Mouse (Mus musculus) MEL (cell line): ENCODE data around the gene Fbxw4. TPM values are rescaled to one million over a fixed set of nuclear protein-coding genes. Genes with fewer than 3 reads are reported as not detected.

Experiments used
- DNase-seq: peaks from one replicate; pipeline ENCODE4 v3.0.0; 2011; ENCODE audit warnings: low read depth, low spot score
- H3K27ac ChIP-seq: 2 replicates; pipeline ENCODE4 v1.5.1; 2012; ENCODE audit warnings: low read depth, mild to moderate bottlenecking, control low read depth, low read length, moderate library complexity; ENCODE audit not compliant: control insufficient read depth
- H3K27me3 ChIP-seq, 2 experiments: fragments of 150-350 bp in 1 of 2; sonication (generic) in 1 of 2; 2 replicates each; pipeline ENCODE4 v1.6.1; 2012; ENCODE audit warnings: low read length in 2 of 2, mild to moderate bottlenecking in 2 of 2, improper control_type of control experiment in 1 of 2, moderate library complexity in 1 of 2; ENCODE audit not compliant: insufficient read depth in 2 of 2, control insufficient read depth in 1 of 2
- H3K36me3 ChIP-seq, 2 experiments: 2 replicates each; pipeline ENCODE4 v1.6.1; 2012 to 2014; ENCODE audit warnings: low read length in 2 of 2, improper control_type of control experiment in 1 of 2, inconsistent platforms in 1 of 2, mild to moderate bottlenecking in 1 of 2; ENCODE audit not compliant: insufficient read depth in 2 of 2, control insufficient read depth in 1 of 2
- H3K4me1 ChIP-seq, 2 experiments: fragments of 150-350 bp in 1 of 2; sonication (generic) in 1 of 2; 2 replicates each; pipeline ENCODE4 v1.6.1; 2012; ENCODE audit warnings: low read length in 2 of 2, improper control_type of control experiment in 1 of 2, mild to moderate bottlenecking in 1 of 2; ENCODE audit not compliant: insufficient read depth in 2 of 2, control insufficient read depth in 1 of 2
- H3K4me3 ChIP-seq, 2 experiments: fragments of 150-350 bp in 1 of 2; sonication (generic) in 1 of 2; 2 replicates each; pipeline ENCODE4 v1.5.1; 2012; ENCODE audit warnings: low read depth in 2 of 2, low read length in 2 of 2, mild to moderate bottlenecking in 2 of 2, moderate library complexity in 2 of 2, control low read depth in 1 of 2, improper control_type of control experiment in 1 of 2; ENCODE audit not compliant: control insufficient read depth in 1 of 2, insufficient read depth in 1 of 2
- H3K79me2 ChIP-seq: 2 replicates; pipeline ENCODE4 v1.6.1; 2012; ENCODE audit warnings: mild to moderate bottlenecking, low read length, moderate library complexity; ENCODE audit not compliant: control insufficient read depth, poor library complexity, insufficient read depth
- H3K9ac ChIP-seq: 2 replicates; pipeline ENCODE4 v1.6.1; 2012; ENCODE audit warnings: low read depth, mild to moderate bottlenecking, control low read depth, low read length, moderate library complexity; ENCODE audit not compliant: control insufficient read depth, poor library complexity, severe bottlenecking
- H3K9me3 ChIP-seq: fragments of 150-350 bp; sonication (generic); replicated peaks from 2 replicates; pipeline ENCODE4 v1.6.1; 2012; ENCODE audit warnings: mild to moderate bottlenecking, low read length, improper control_type of control experiment, moderate library complexity; ENCODE audit not compliant: insufficient read depth
- BHLHE40 ChIP-seq: IDR thresholded peaks from 2 replicates; pipeline ENCODE4 v1.6.1; 2012; ENCODE audit warnings: low read depth, mild to moderate bottlenecking, inconsistent platforms, low read length, improper control_type of control experiment, borderline replicate concordance
- CHD1 ChIP-seq: IDR thresholded peaks from 2 replicates; pipeline ENCODE4 v1.6.1; 2012; ENCODE audit warnings: low read depth, mild to moderate bottlenecking, inconsistent platforms, low read length, improper control_type of control experiment
- CHD2 ChIP-seq: IDR thresholded peaks from 2 replicates; pipeline ENCODE4 v1.6.1; 2011; ENCODE audit warnings: low read length, improper control_type of control experiment
- CTCF ChIP-seq, 3 experiments: IDR thresholded peaks in 2 of 3; conservative IDR thresholded peaks in 1 of 3; 2 replicates each; pipeline ENCODE4 v1.5.1; 2011 to 2012; ENCODE audit warnings: low read length in 3 of 3, low read depth in 2 of 3, mild to moderate bottlenecking in 2 of 3, improper control_type of control experiment in 1 of 3, inconsistent platforms in 1 of 3, mixed read lengths in 1 of 3, moderate library complexity in 1 of 3; ENCODE audit not compliant: control insufficient read depth in 1 of 3, insufficient read depth in 1 of 3, poor library complexity in 1 of 3, severe bottlenecking in 1 of 3
- E2F4 ChIP-seq: IDR thresholded peaks from 2 replicates; pipeline ENCODE4 v1.6.1; 2011; ENCODE audit warnings: low read depth, low read length, improper control_type of control experiment, borderline replicate concordance
- ELF1 ChIP-seq: IDR thresholded peaks from 2 replicates; pipeline ENCODE4 v1.6.1; 2014; ENCODE audit warnings: low read depth, mild to moderate bottlenecking, inconsistent platforms, low read length, improper control_type of control experiment, moderate library complexity
- EP300 ChIP-seq, 2 experiments: IDR thresholded peaks; 2 replicates each; pipeline ENCODE4 v1.6.1; 2011; ENCODE audit warnings: improper control_type of control experiment in 2 of 2, low read length in 2 of 2, low read depth in 1 of 2, mild to moderate bottlenecking in 1 of 2
- ETS1 ChIP-seq: IDR thresholded peaks from 2 replicates; pipeline ENCODE4 v1.6.1; 2012; ENCODE audit warnings: low read depth, mild to moderate bottlenecking, inconsistent platforms, low read length, improper control_type of control experiment, moderate library complexity
- GABPA ChIP-seq: IDR thresholded peaks from 2 replicates; pipeline ENCODE4 v1.6.1; 2012; ENCODE audit warnings: low read depth, mild to moderate bottlenecking, inconsistent platforms, low read length, improper control_type of control experiment, moderate library complexity
- KAT2A ChIP-seq: conservative IDR thresholded peaks from 2 replicates; pipeline ENCODE4 v1.6.1; 2012; ENCODE audit warnings: low read depth, low read length, improper control_type of control experiment, inconsistent platforms
- MAFK ChIP-seq: IDR thresholded peaks from 2 replicates; pipeline ENCODE4 v1.6.1; 2011; ENCODE audit warnings: low read depth, mild to moderate bottlenecking, low read length, improper control_type of control experiment, borderline replicate concordance
- MAX ChIP-seq: IDR thresholded peaks from 2 replicates; pipeline ENCODE4 v1.6.1; 2011; ENCODE audit warnings: low read length, improper control_type of control experiment
- MAZ ChIP-seq: IDR thresholded peaks from 2 replicates; pipeline ENCODE4 v1.6.1; 2012; ENCODE audit warnings: low read depth, mild to moderate bottlenecking, inconsistent platforms, low read length, improper control_type of control experiment
- MEF2A ChIP-seq: IDR thresholded peaks from 2 replicates; pipeline ENCODE4 v1.6.1; 2014; ENCODE audit warnings: low read depth, mild to moderate bottlenecking, inconsistent platforms, low read length, improper control_type of control experiment; ENCODE audit not compliant: poor library complexity, insufficient replicate concordance, severe bottlenecking; ENCODE audit errors: extremely low read depth
- MYC ChIP-seq: IDR thresholded peaks from 2 replicates; pipeline ENCODE4 v1.6.1; 2011; ENCODE audit warnings: low read depth, mild to moderate bottlenecking, low read length, improper control_type of control experiment, moderate library complexity
- NELFE ChIP-seq: IDR thresholded peaks from 2 replicates; pipeline ENCODE4 v1.6.1; 2011; ENCODE audit warnings: low read depth, low read length, improper control_type of control experiment
- NRF1 ChIP-seq: IDR thresholded peaks from 2 replicates; pipeline ENCODE4 v1.6.1; 2014; ENCODE audit warnings: low read depth, mild to moderate bottlenecking, inconsistent platforms, low read length, improper control_type of control experiment, moderate library complexity; ENCODE audit not compliant: poor library complexity, insufficient read depth, severe bottlenecking
- POLR2A ChIP-seq, 2 experiments: IDR thresholded peaks; 2 replicates each; pipeline ENCODE4 v1.6.1; 2011 to 2012; ENCODE audit warnings: low read length in 2 of 2, mild to moderate bottlenecking in 2 of 2, control low read depth in 1 of 2, improper control_type of control experiment in 1 of 2, low read depth in 1 of 2, moderate library complexity in 1 of 2; ENCODE audit not compliant: control insufficient read depth in 1 of 2, insufficient read depth in 1 of 2, poor library complexity in 1 of 2
- POLR2AphosphoS2 ChIP-seq: IDR thresholded peaks from 2 replicates; pipeline ENCODE4 v1.6.1; 2011; ENCODE audit warnings: low read length, improper control_type of control experiment
- POLR2AphosphoS5 ChIP-seq: IDR thresholded peaks from 2 replicates; pipeline ENCODE4 v1.6.1; 2012; ENCODE audit warnings: low read depth, borderline replicate concordance, mild to moderate bottlenecking, inconsistent platforms, low read length, moderate library complexity, mixed read lengths
- RCOR1 ChIP-seq: IDR thresholded peaks from 2 replicates; pipeline ENCODE4 v1.6.1; 2012; ENCODE audit warnings: low read depth, mild to moderate bottlenecking, inconsistent platforms, low read length, improper control_type of control experiment
- SIN3A ChIP-seq: IDR thresholded peaks from 2 replicates; pipeline ENCODE4 v1.6.1; 2012; ENCODE audit warnings: low read length, improper control_type of control experiment, inconsistent platforms
- SMC3 ChIP-seq: IDR thresholded peaks from 2 replicates; pipeline ENCODE4 v1.6.1; 2011; ENCODE audit warnings: low read depth, low read length, improper control_type of control experiment
- TAL1 ChIP-seq: IDR thresholded peaks from 2 replicates; pipeline ENCODE4 v1.6.1; 2012; ENCODE audit warnings: mild to moderate bottlenecking, inconsistent platforms, low read length, moderate library complexity, mixed read lengths
- TBP ChIP-seq: IDR thresholded peaks from 2 replicates; pipeline ENCODE4 v1.8.0; 2011; ENCODE audit warnings: low read depth, low read length, improper control_type of control experiment
- TCF12 ChIP-seq: IDR thresholded peaks from 2 replicates; pipeline ENCODE4 v1.6.1; 2014; ENCODE audit warnings: low read depth, mild to moderate bottlenecking, inconsistent platforms, low read length, improper control_type of control experiment, moderate library complexity
- UBTF ChIP-seq: IDR thresholded peaks from 2 replicates; pipeline ENCODE4 v1.6.1; 2012; ENCODE audit warnings: low read depth, mild to moderate bottlenecking, inconsistent platforms, low read length, improper control_type of control experiment, moderate library complexity, borderline replicate concordance; ENCODE audit not compliant: insufficient read depth
- USF1 ChIP-seq: IDR thresholded peaks from 2 replicates; pipeline ENCODE4 v1.6.1; 2014; ENCODE audit warnings: low read depth, mild to moderate bottlenecking, inconsistent platforms, low read length, improper control_type of control experiment, moderate library complexity
- USF2 ChIP-seq, 2 experiments: IDR thresholded peaks; 2 replicates each; pipeline ENCODE4 v1.6.1; 2011 to 2012; ENCODE audit warnings: improper control_type of control experiment in 2 of 2, low read length in 2 of 2, borderline replicate concordance in 1 of 2, inconsistent platforms in 1 of 2, low read depth in 1 of 2, mild to moderate bottlenecking in 1 of 2; ENCODE audit not compliant: insufficient read depth in 1 of 2
- ZKSCAN1 ChIP-seq: IDR thresholded peaks from 2 replicates; pipeline ENCODE4 v1.6.1; 2012; ENCODE audit warnings: low read depth, mild to moderate bottlenecking, inconsistent platforms, low read length, improper control_type of control experiment, moderate library complexity
- ZMIZ1 ChIP-seq: IDR thresholded peaks from 2 replicates; pipeline ENCODE4 v1.6.1; 2012; ENCODE audit warnings: low read depth, mild to moderate bottlenecking, inconsistent platforms, low read length, improper control_type of control experiment, moderate library complexity
- ZNF384 ChIP-seq: IDR thresholded peaks from 2 replicates; pipeline ENCODE4 v1.6.1; 2012; ENCODE audit warnings: low read depth, mild to moderate bottlenecking, inconsistent platforms, low read length, improper control_type of control experiment
- polyA plus RNA-seq, 2 experiments: library from polyadenylated mRNA; stranded (reverse) in 1 of 2; unstranded in 1 of 2; fragments of >175 nt in 1 of 2; fragments of >200 nt in 1 of 2; gene quantifications; 2 replicates each; pipeline versions ENCODE4 v1.2.1 to v1.2.4; 2012; ENCODE audit warnings: low replicate concordance in 2 of 2, low read depth in 1 of 2; ENCODE audit not compliant: insufficient read length in 2 of 2, insufficient read depth in 1 of 2, missing spikeins in 1 of 2
- total RNA-seq: library from RNA; depleted of rRNA; stranded (reverse); fragments of 300-350 nt; gene quantifications from 2 replicates; pipeline ENCODE4 v1.2.3, GENCODE M21; 2012

Fbxw4 gene
- total and polyA plus RNA-seq, 3 experiments = 12.4 to 45.3 TPM; not detected in 1

GRCm38 (mm10) chr19:45582161-45582560 is 78.0 kb downstream of the Fbxw4 start:
- no peaks in the 10 kb centered on the region; a peak in 1 of 4 replicates for H3K36me3 ChIP-seq

GRCm38 (mm10) chr19:45581257-45581656 is 78.9 kb downstream of the Fbxw4 start:
- H3K9ac ChIP-seq = no peak overlapping the region
- no peak overlapping the region for H3K4me3 ChIP-seq
- no peaks in the 10 kb centered on the region for H3K79me2 ChIP-seq
- H3K27ac ChIP-seq = no peak overlapping the region
- H3K27me3 ChIP-seq = no peaks in the 10 kb centered on the region
- H3K36me3 ChIP-seq = no peaks in the 10 kb centered on the region; a peak in 1 of 4 replicates
- no peaks in the 10 kb centered on the region for H3K9me3 ChIP-seq
- no peaks in the 10 kb centered on the region; a peak in 1 of 4 replicates for H3K4me1 ChIP-seq
- DNase-seq = peak; percentile 93
- TF ChIP-seq POLR2A (IDR thresholded peaks at IDR 0.05; ENCODE audit: control insufficient read depth in 1 of 2, insufficient read depth in 1 of 2, low read depth in 1 of 2, low read length in 2 of 2, poor library complexity in 1 of 2) (no peak), CHD2 (no peak), RCOR1 (0 out of 2 replicates have a peak, but pooled peaks have one; percentile 26), MYC (peak; percentile 53; the same call in 1 of the 2 replicates), MAFK (no peak), E2F4 (no peak), EP300 (IDR thresholded peaks at IDR 0.05; ENCODE audit: low read depth in 1 of 2, low read length in 2 of 2) (peak in 1 of 2 experiments; percentile 44; a peak in 2 of 4 replicates), ETS1 (no peak), USF1 (no peak), MAZ (no peak), ELF1 (0 out of 2 replicates have a peak, but pooled peaks have one; percentile 47), CTCF (IDR thresholded peaks at IDR 0.05 in 2 of 3, conservative IDR thresholded peaks at IDR 0.05 in 1 of 3; ENCODE audit: control insufficient read depth in 1 of 3, insufficient read depth in 1 of 3, low read depth in 2 of 3, low read length in 3 of 3, poor library complexity in 1 of 3, severe bottlenecking in 1 of 3) (peak; percentile 93 to 99 (median 95)), ZMIZ1 (no peak), NELFE (no peak; the same call in 1 of the 2 replicates), NRF1 (no peak), SIN3A (peak; percentile 39; the same call in 1 of the 2 replicates), MAX (no peak), UBTF (no peak), POLR2AphosphoS5 (no peak), BHLHE40 (0 out of 2 replicates have a peak, but pooled peaks have one; percentile 32), KAT2A (no peak), TCF12 (no peak), ZKSCAN1 (no peak), USF2 (IDR thresholded peaks at IDR 0.05; ENCODE audit: borderline replicate concordance in 1 of 2, insufficient read depth in 1 of 2, low read depth in 1 of 2, low read length in 2 of 2) (no peak), CHD1 (no peak)

More at GRCm38 (mm10) chr19:45582161-45582560, 78.0 kb downstream of the Fbxw4 start:
- Histone ChIP-seq H3K27ac (no peak overlapping the region), H3K4me3 (no peak overlapping the region), H3K27me3 (no peaks in the 10 kb centered on the region), H3K9me3 (no peaks in the 10 kb centered on the region), H3K9ac (no peak overlapping the region), H3K79me2 (no peaks in the 10 kb centered on the region), H3K4me1 (no peaks in the 10 kb centered on the region; a peak in 1 of 4 replicates)
- TF ChIP-seq MAFK = no peak
- no peak for TF ChIP-seq TAL1
- no peak for TF ChIP-seq GABPA
- no peak for TF ChIP-seq NRF1
- TF ChIP-seq TBP = no peak
- TF ChIP-seq SMC3 = no peak
- TF ChIP-seq ZNF384 = no peak
- TF ChIP-seq E2F4 = no peak
- TF ChIP-seq ZMIZ1 = no peak
- TF ChIP-seq UBTF = no peak
- TF ChIP-seq POLR2A (IDR thresholded peaks at IDR 0.05; ENCODE audit: control insufficient read depth in 1 of 2, insufficient read depth in 1 of 2, low read depth in 1 of 2, low read length in 2 of 2, poor library complexity in 1 of 2) = no peak
- no peak for TF ChIP-seq POLR2AphosphoS5
- no peak for TF ChIP-seq POLR2AphosphoS2
- no peak for TF ChIP-seq CHD2
- TF ChIP-seq MEF2A = no peak
- no peak for DNase-seq
